Mouse (Mus musculus) bone marrow, adult 2 months (tissue): ENCODE measurements around the gene Cpne1.

Source experiments
- CTCF ChIP-seq: fragments of 200-500 bp; IDR thresholded peaks from 2 replicates; pipeline ENCODE4 v1.5.1; 2011; ENCODE audit warnings: low read length, control low read depth; ENCODE audit not compliant: control insufficient read depth, insufficient read depth
- POLR2A ChIP-seq: fragments of 200-500 bp; IDR thresholded peaks from 2 replicates; pipeline ENCODE4 v1.6.1; 2011; ENCODE audit warnings: low read depth, mild to moderate bottlenecking, control low read depth, low read length, borderline replicate concordance; ENCODE audit not compliant: control insufficient read depth

GRCm38 (mm10) chr2:156039390-156039789 lies 72.4 kb downstream of the Cpne1 start:
- TF ChIP-seq CTCF (no peak), POLR2A (no peak)
